Mouse (Mus musculus): ENCODE results near the gene Ltb4r2. TPM values are rescaled to one million over a fixed set of nuclear protein-coding genes. Genes with fewer than 3 reads are reported as not detected.

Gene Ltb4r2
- total RNA-seq, 2 experiments from 2014 or later: 0.20 to 0.67 TPM

DNA sequence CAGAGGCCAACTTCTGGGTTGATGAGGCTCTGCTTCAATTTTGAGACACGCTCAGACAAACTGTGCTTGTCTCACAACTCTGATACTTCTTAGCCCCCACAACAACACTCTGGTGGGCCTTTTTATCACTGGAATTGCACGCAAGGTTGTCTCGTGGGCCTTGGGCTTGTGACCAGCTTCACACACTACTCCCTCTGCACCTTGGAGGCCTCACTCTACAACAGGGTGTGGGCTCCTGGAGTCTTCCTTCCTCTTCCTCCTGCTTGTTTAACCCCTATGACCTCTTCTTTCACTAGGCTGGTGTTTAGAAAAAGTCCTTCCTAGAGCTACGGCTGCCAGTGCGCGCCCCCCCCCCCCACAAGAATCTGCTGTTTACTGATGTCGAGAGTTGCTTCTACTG, 15.5 kb downstream of the Ltb4r2 start:
- intact Hi-C loops (cut with DNase I): no loop called here
- DNase-seq (ENCODE audit: low spot score in 2 of 2): no peak

DNA sequence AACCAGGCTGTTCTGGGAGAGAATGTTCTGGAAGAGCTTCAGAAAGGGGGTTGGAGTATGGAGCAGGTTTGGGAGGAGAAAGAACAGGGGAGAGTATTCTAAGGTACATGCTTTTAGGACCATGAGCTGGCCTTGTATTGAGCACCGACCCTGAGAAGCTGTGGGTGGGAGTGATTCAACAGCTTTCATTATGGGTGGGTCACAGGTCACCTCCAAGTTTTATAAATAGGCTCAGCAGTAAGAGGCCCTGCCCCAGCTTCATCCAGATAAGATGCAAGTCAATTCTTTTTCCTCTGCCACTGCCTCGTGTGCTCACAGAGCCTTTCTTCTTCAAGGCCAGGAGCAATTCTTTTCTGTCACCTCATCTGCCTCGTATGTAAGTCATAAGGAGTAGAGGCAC, 15.9 kb downstream of the Ltb4r2 start:
- no peak for DNase-seq (ENCODE audit: low spot score in 2 of 2)
- intact Hi-C loops (cut with DNase I): no loop called here

DNA sequence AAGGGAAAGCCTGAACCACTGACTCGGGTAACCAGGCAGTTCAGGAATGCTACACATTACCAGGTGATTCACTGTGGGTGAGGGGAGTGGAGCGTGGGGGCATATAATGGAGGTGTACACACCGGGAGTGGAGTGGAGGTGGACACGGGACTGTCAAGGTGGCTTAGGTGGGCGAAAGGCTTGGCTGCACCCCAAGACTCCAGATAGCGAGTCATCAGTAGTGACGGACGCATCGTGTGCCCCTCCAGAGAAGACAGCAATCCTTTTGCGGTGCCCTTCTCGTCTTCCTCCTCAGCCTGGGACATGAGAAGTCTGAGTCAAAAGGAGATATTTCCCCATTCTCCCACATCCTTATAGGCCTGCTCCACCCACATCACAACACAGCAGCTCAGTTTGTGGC, 16.6 kb downstream of the Ltb4r2 start:
- intact Hi-C loops (cut with DNase I): no loop called here
- DNase-seq (ENCODE audit: low spot score in 2 of 2): no peak

- intact Hi-C loops (cut with DNase I): no loop called here
- DNase-seq (ENCODE audit: low spot score in 2 of 2): no peak
These were observed 17.5 kb downstream of the Ltb4r2 start for GRCm38 (mm10) chr14:55778686-55779085.

DNA sequence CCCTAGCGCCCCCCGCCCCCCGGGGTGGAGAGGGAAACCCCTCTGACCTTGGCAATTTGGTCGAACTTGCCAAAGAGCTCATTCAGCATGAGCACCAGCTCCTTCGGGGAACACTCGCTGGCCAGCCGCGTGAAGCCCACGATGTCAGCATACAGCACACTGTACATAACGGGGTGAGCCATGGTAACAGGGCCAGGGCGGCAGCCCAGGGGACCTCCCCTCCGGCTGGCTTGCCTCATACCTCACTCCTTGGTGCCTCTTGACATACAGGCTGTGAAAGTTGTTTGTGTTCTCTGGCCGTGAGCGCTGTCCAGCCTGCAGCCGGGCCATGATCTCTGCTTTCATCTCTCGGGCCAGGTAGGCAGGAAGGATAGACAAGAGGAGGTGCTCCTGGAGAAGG, 18.4 kb downstream of the Ltb4r2 start:
- intact Hi-C loops (cut with DNase I): no loop called here
- peak in 1 of 2 experiments; percentile 2 for DNase-seq (ENCODE audit: low spot score in 2 of 2)

GRCm38 (mm10) chr14:55780736-55781135, 19.5 kb downstream of the Ltb4r2 start:
- no peak for DNase-seq (ENCODE audit: low spot score in 2 of 2)
- intact Hi-C loops (cut with DNase I): no loop called here

GRCm38 (mm10) chr14:55781310-55781709, 20.1 kb downstream of the Ltb4r2 start:
- peak; percentile 27 to 34 for DNase-seq (ENCODE audit: low spot score in 2 of 2)
- intact Hi-C loops (cut with DNase I): no loop called here

DNA sequence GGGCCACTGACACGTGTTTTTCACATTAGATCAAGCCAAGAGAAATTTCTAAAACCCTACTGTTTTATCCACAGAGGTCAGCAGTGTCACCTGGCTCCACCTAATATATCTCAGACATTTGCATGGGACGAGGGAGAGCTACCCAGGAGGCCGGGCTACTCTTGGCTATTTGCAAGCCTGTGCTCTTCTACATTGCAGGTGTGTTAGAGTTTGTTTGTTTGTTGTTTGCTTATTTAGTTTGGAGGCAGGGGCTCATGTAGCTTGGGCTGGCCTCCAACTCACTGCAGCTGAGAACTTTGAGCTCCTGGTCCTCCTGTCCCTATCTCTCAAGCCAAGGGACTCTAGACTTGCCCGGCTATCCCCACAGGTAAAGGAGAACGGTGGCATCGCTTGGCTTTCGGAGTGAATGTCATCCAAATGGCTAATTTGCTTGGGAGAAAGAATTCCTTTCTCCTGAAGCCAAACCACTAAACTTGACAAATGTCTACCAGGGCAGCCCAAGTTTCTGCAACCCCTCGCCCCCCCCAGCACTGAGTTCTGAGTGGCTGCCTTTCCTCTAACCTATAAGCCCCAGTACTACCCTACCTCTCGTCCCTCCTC, 21.2 kb downstream of the Ltb4r2 start:
- intact Hi-C loops (cut with DNase I): no loop called here
- no peak for DNase-seq (ENCODE audit: low spot score in 2 of 2)

GRCm38 (mm10) chr14:55783171-55783957, 22.1 kb downstream of the Ltb4r2 start:
- intact Hi-C loops (cut with DNase I): no loop called here
- no peak for DNase-seq (ENCODE audit: low spot score in 2 of 2)

GRCm38 (mm10) chr14:55783958-55784235, 22.7 kb downstream of the Ltb4r2 start, which contains the start of gene Adcy4:
Adcy4 (minus strand) TSS chr14:55784095.
- intact Hi-C loops (cut with DNase I): loop anchor here (2.0 kb wide), 1 partner anchor 79 kb away; no protein-coding TSS in a partner anchor
- DNase-seq (ENCODE audit: low spot score in 2 of 2): no peak

- intact Hi-C loops (cut with DNase I): loop anchor here (2.0 kb wide), 1 partner anchor 78 kb away; no protein-coding TSS in a partner anchor
- DNase-seq (ENCODE audit: low spot score in 2 of 2): no peak
These were observed 24.0 kb downstream of the Ltb4r2 start for GRCm38 (mm10) chr14:55785195-55785594.

DNA sequence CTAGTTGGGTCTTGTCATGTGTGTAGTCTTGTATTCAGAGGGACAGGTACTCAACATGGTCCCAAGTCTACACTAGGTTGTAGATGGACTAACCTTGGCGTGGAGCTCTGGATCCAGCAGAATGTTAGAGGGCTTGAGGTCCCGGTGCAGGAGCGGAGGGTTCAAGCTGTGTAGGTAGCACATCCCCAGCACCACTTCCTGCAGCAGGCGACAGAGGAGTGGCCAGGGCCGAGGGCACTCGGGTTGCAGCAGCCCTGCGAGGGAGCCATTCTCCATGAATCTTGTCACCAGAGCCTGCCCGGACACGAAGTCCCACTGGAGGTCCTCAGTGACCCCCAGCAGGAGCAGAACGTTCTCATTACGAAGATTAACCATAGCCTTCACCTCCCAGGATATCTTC, 26.5 kb downstream of the Ltb4r2 start:
- intact Hi-C loops (cut with DNase I): no loop called here
- no peak for DNase-seq (ENCODE audit: low spot score in 2 of 2)

DNA sequence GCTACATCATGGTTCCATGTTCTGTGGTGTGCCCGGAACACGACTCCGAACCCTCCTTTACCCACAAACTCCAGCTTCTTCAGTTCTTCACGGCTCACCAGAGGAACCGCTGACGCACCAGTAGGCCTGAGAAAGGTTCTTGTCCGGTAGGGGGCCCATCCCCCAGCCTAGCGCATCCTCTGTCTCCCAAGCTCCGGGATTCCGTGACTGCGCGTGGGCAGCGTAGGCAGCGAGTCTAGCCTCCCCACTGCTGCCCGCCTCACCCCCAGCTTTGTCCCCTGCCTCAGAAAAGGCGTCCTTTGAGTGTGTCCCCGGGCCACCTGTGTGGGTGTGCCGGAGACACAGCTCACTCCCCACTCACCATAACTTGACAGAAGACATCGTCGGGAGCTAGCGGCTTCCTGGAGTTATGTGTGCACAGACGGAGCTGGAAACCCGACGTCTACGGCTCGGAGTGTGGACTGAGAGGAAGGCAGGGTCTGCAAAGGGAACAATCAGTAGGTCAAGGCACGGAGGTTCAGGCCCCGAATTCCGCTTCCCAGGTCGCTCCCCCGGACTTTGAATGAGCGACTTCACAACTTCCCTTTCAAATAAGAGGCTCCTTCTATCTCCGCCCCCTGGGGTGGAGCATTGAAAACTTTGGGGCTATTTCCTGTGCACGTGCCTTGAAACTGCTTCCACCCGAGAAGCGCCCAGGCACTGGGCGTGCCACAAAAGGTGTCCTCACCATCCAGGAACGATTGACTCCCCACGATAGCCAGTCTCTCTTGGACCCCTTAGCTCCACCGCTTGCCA, 27.2 kb downstream of the Ltb4r2 start, which contains the start of gene Ripk3:
Ripk3 (minus strand) TSS at position 610 of the 795 bp plus-strand sequence.
- intact Hi-C loops (cut with DNase I): no loop called here
- no peak for DNase-seq (ENCODE audit: low spot score in 2 of 2)

- intact Hi-C loops (cut with DNase I): no loop called here
- DNase-seq (ENCODE audit: low spot score in 2 of 2): no peak
These were observed 32.2 kb downstream of the Ltb4r2 start for GRCm38 (mm10) chr14:55793461-55793860.

- DNase-seq (ENCODE audit: low spot score in 2 of 2): no peak
- intact Hi-C loops (cut with DNase I): no loop called here
These were observed 32.7 kb downstream of the Ltb4r2 start for GRCm38 (mm10) chr14:55793946-55794345.

GRCm38 (mm10) chr14:55795380-55796163, 34.3 kb downstream of the Ltb4r2 start:
- DNase-seq (ENCODE audit: low spot score in 2 of 2): no peak
- intact Hi-C loops (cut with DNase I): no loop called here
